Mouse (Mus musculus) myocyte (in vitro differentiated cells): ENCODE measurements at regions not wholly inside any gene's neighbourhood (a gene's known extent, or its start where the extent isn't known, plus 50 kb on each side); places are given as distances from the start of the nearest gene placed in this dataset.

Source experiments
- H3K27me3 ChIP-seq: one replicate; pipeline ENCODE4 v1.6.1; 2011; ENCODE audit not compliant: control insufficient read depth, insufficient read depth, insufficient read length
- H3K36me3 ChIP-seq: one replicate; pipeline ENCODE4 v1.6.1; 2011; ENCODE audit not compliant: control insufficient read depth, insufficient read depth
- H3K4me2 ChIP-seq: one replicate; pipeline ENCODE4 v1.6.1; 2011; ENCODE audit warnings: low read depth, control low read depth
- H3K4me3 ChIP-seq: one replicate; pipeline ENCODE4 v1.5.1; 2011; ENCODE audit warnings: mild to moderate bottlenecking, control low read depth, moderate library complexity
- H3K79me2 ChIP-seq: one replicate; pipeline ENCODE4 v1.6.1; 2011; ENCODE audit not compliant: control insufficient read depth, insufficient read depth
- H3ac ChIP-seq: one replicate; pipeline ENCODE4 v1.6.1; 2011; ENCODE audit not compliant: control insufficient read depth, insufficient read length
- CEBPB ChIP-seq: IDR thresholded peaks from 2 replicates; pipeline ENCODE4 v1.6.1; 2011; ENCODE audit warnings: mild to moderate bottlenecking, moderate library complexity; ENCODE audit not compliant: poor library complexity, insufficient read depth, severe bottlenecking
- E2F4 ChIP-seq: IDR thresholded peaks from one replicate; pipeline ENCODE4 v1.6.1; 2011; ENCODE audit warnings: mild to moderate bottlenecking, control low read depth, moderate library complexity; ENCODE audit not compliant: insufficient read depth
- MAX ChIP-seq: IDR thresholded peaks from one replicate; pipeline ENCODE4 v1.6.1; 2011; ENCODE audit warnings: low read depth, mild to moderate bottlenecking, control low read depth
- MYOD1 ChIP-seq, 3 experiments: IDR thresholded peaks; one replicate each; pipeline ENCODE4 v1.6.1; 2011; ENCODE audit warnings: control low read depth in 2 of 3, low read depth in 2 of 3, mild to moderate bottlenecking in 2 of 3, moderate library complexity in 1 of 3; ENCODE audit not compliant: insufficient read length in 2 of 3, control insufficient read depth in 1 of 3
- MYOG ChIP-seq, 3 experiments: IDR thresholded peaks; one replicate each; pipeline ENCODE4 v1.6.1; 2011; ENCODE audit warnings: control low read depth in 2 of 3, low read depth in 2 of 3, mild to moderate bottlenecking in 2 of 3; ENCODE audit not compliant: insufficient read length in 2 of 3, control insufficient read depth in 1 of 3, insufficient read depth in 1 of 3
- POLR2A ChIP-seq: IDR thresholded peaks from one replicate; pipeline ENCODE4 v1.6.1; 2011; ENCODE audit warnings: low read depth, mild to moderate bottlenecking, control low read depth, moderate library complexity; ENCODE audit not compliant: insufficient read length
- POLR2AphosphoS2 ChIP-seq: IDR thresholded peaks from one replicate; pipeline ENCODE4 v1.6.1; 2011; ENCODE audit warnings: low read depth, control low read depth; ENCODE audit not compliant: insufficient read length
- REST ChIP-seq: IDR thresholded peaks from one replicate; pipeline ENCODE4 v1.6.1; 2011; ENCODE audit warnings: mild to moderate bottlenecking, control low read depth, moderate library complexity; ENCODE audit not compliant: insufficient read depth, insufficient read length
- SRF ChIP-seq: IDR thresholded peaks from one replicate; pipeline ENCODE4 v1.6.1; 2011; ENCODE audit warnings: low read depth; ENCODE audit not compliant: control insufficient read depth, insufficient read length
- TCF12 ChIP-seq: IDR thresholded peaks from one replicate; pipeline ENCODE4 v1.6.1; 2011; ENCODE audit warnings: mild to moderate bottlenecking, control low read depth; ENCODE audit not compliant: poor library complexity, insufficient read depth, severe bottlenecking
- TCF3 ChIP-seq: IDR thresholded peaks from one replicate; pipeline ENCODE4 v1.6.1; 2011; ENCODE audit warnings: low read depth, control low read depth; ENCODE audit not compliant: insufficient read length
- USF1 ChIP-seq: IDR thresholded peaks from one replicate; pipeline ENCODE4 v1.6.1; 2011; ENCODE audit warnings: low read depth, mild to moderate bottlenecking, control low read depth, moderate library complexity

GRCm38 (mm10) chr6:117390233-117390848 lies 222.0 kb downstream of the Cxcl12 start:
- TF ChIP-seq TCF12 (no peak), MAX (no peak), TCF3 (no peak), MYOD1 (IDR thresholded peaks at IDR 0.05; ENCODE audit: control insufficient read depth in 1 of 3, insufficient read length in 2 of 3, low read depth in 2 of 3) (no peak), E2F4 (no peak), USF1 (no peak), POLR2AphosphoS2 (no peak), SRF (no peak), REST (no peak), CEBPB (no peak), POLR2A (no peak), MYOG (IDR thresholded peaks at IDR 0.05; ENCODE audit: control insufficient read depth in 1 of 3, insufficient read depth in 1 of 3, insufficient read length in 2 of 3, low read depth in 2 of 3) (no peak)
- Histone ChIP-seq H3K79me2 (no peaks in the 10 kb centered on the region), H3K27me3 (no peaks in the 10 kb centered on the region), H3K4me3 (no peak overlapping the region), H3ac (no peak overlapping the region), H3K4me2 (no peak overlapping the region), H3K36me3 (no peaks in the 10 kb centered on the region)

- H3K4me3 ChIP-seq = no peak overlapping the region
- TF ChIP-seq POLR2AphosphoS2 (no peak), E2F4 (no peak), TCF12 (no peak), TCF3 (no peak), SRF (no peak), REST (no peak), CEBPB (no peak), MYOD1 (IDR thresholded peaks at IDR 0.05; ENCODE audit: control insufficient read depth in 1 of 3, insufficient read length in 2 of 3, low read depth in 2 of 3) (no peak), MAX (no peak), MYOG (IDR thresholded peaks at IDR 0.05; ENCODE audit: control insufficient read depth in 1 of 3, insufficient read depth in 1 of 3, insufficient read length in 2 of 3, low read depth in 2 of 3) (no peak)
- H3K36me3 ChIP-seq = no peaks in the 10 kb centered on the region
- no peaks in the 10 kb centered on the region for H3K27me3 ChIP-seq
- H3K79me2 ChIP-seq = no peaks in the 10 kb centered on the region
- no peak overlapping the region for H3K4me2 ChIP-seq
- H3ac ChIP-seq = no peak overlapping the region
These were observed 225.1 kb downstream of the Cxcl12 start for GRCm38 (mm10) chr6:117393480-117393879.

DNA sequence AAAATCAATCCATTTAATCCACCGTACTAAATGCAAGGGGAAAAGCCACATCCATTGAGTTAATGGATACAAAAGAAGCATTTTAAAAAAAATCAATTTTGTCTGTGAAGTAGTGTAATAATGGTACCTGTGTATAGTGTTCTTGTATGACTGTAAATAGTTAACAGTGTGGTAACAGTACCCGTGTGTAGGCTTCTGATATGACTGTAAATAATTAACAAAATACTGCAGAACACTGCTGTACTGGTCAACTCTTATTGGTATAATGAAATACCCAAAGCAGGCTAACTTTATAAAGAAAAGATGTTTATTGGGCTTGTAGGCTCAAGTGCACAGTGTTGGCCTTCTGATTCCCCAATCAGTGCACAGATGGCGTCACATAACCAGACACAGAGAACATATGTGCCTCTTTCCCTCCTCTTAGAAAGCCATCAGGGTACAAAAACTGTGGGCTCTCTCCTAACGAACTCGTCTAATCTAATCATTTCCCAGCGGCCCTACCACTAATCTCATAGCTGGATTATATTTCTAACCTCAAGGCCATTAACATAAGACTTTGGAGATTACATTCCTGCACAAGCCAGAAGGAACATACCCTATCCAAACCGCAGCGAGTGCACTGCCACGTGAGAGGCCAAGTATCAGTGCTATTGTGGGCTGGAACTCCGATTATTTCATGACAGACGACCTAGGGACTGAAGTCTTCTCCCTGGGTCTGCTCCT lies 237.4 kb downstream of the Cxcl12 start:
- Histone ChIP-seq H3ac (no peak overlapping the region), H3K4me3 (no peak overlapping the region), H3K36me3 (no peaks in the 10 kb centered on the region), H3K4me2 (no peak overlapping the region), H3K79me2 (no peaks in the 10 kb centered on the region), H3K27me3 (no peaks in the 10 kb centered on the region)
- TF ChIP-seq E2F4 (no peak), POLR2A (no peak), TCF3 (no peak), POLR2AphosphoS2 (no peak), REST (no peak), MYOD1 (IDR thresholded peaks at IDR 0.05; ENCODE audit: control insufficient read depth in 1 of 3, insufficient read length in 2 of 3, low read depth in 2 of 3) (no peak), MAX (no peak), MYOG (IDR thresholded peaks at IDR 0.05; ENCODE audit: control insufficient read depth in 1 of 3, insufficient read depth in 1 of 3, insufficient read length in 2 of 3, low read depth in 2 of 3) (no peak), TCF12 (no peak), USF1 (no peak), CEBPB (no peak), SRF (no peak)

GRCm38 (mm10) chr6:117406312-117406595 lies 237.9 kb downstream of the Cxcl12 start:
- no peak overlapping the region for H3K4me2 ChIP-seq
- H3K27me3 ChIP-seq = no peaks in the 10 kb centered on the region

More at GRCm38 (mm10) chr6:117406312-117406595, 237.9 kb downstream of the Cxcl12 start:
- Histone ChIP-seq H3K79me2 (no peaks in the 10 kb centered on the region), H3K4me3 (no peak overlapping the region), H3K36me3 (no peaks in the 10 kb centered on the region), H3ac (no peak overlapping the region)
- no peak for TF ChIP-seq POLR2AphosphoS2
- no peak for TF ChIP-seq MYOD1 (IDR thresholded peaks at IDR 0.05; ENCODE audit: control insufficient read depth in 1 of 3, insufficient read length in 2 of 3, low read depth in 2 of 3)
- TF ChIP-seq TCF3 = no peak
- no peak for TF ChIP-seq POLR2A
- TF ChIP-seq CEBPB = no peak
- TF ChIP-seq TCF12 = no peak
- TF ChIP-seq SRF = no peak
- no peak for TF ChIP-seq MYOG (IDR thresholded peaks at IDR 0.05; ENCODE audit: control insufficient read depth in 1 of 3, insufficient read depth in 1 of 3, insufficient read length in 2 of 3, low read depth in 2 of 3)
- TF ChIP-seq E2F4 = no peak
- TF ChIP-seq USF1 = no peak
- TF ChIP-seq MAX = no peak
- no peak for TF ChIP-seq REST
